Mouse (Mus musculus) liver, postnatal 0 days (tissue): ENCODE measurements around the gene Akap8l. TPM values are rescaled to one million over a fixed set of nuclear protein-coding genes. Genes with fewer than 3 reads are reported as not detected.

ENCODE experiments used
- ATAC-seq: fragments of 200-750 bp; cut with Nextera tagmentation; 2 replicates; pipeline ENCODE4 v1.8.0; 2017; ENCODE audit warnings: mild to moderate bottlenecking, moderate library complexity
- DNase-seq: peaks from one replicate; pipeline ENCODE4 v3.0.0-alpha.2; 2016
- H3K27ac ChIP-seq: fragments of 300-500 bp; sonication (generic); 2 replicates; pipeline ENCODE4 v1.5.1; 2014; ENCODE audit warnings: antibody characterized with exemption, moderate library complexity, mild to moderate bottlenecking, low read depth
- H3K27me3 ChIP-seq: fragments of 300-500 bp; sonication (generic); 2 replicates; pipeline ENCODE4 v1.6.1; 2014; ENCODE audit warnings: low read length, control low read depth, mixed read lengths; ENCODE audit not compliant: insufficient read depth
- H3K36me3 ChIP-seq: fragments of 300-500 bp; sonication (generic); replicated peaks from 2 replicates; pipeline ENCODE4 v1.6.1; 2014; ENCODE audit warnings: mild to moderate bottlenecking, control low read depth, low read length, moderate library complexity, mixed read lengths; ENCODE audit not compliant: insufficient read depth
- H3K4me1 ChIP-seq: fragments of 300-500 bp; sonication (generic); 2 replicates; pipeline ENCODE4 v1.6.1; 2014; ENCODE audit warnings: antibody characterized with exemption, mild to moderate bottlenecking, control low read depth; ENCODE audit not compliant: insufficient read depth
- H3K4me2 ChIP-seq: fragments of 300-500 bp; sonication (generic); 2 replicates; pipeline ENCODE4 v1.6.1; 2014; ENCODE audit warnings: low read depth, mild to moderate bottlenecking, low read length, moderate library complexity, mixed read lengths
- H3K4me3 ChIP-seq: fragments of 300-500 bp; sonication (generic); 2 replicates; pipeline ENCODE4 v1.5.1; 2014; ENCODE audit warnings: low read depth, low read length
- H3K9ac ChIP-seq: fragments of 300-500 bp; sonication (generic); replicated peaks from 2 replicates; pipeline ENCODE4 v1.6.1; 2014; ENCODE audit warnings: mild to moderate bottlenecking, moderate library complexity
- H3K9me3 ChIP-seq: fragments of 300-500 bp; sonication (generic); 2 replicates; pipeline ENCODE4 v1.6.1; 2016; ENCODE audit warnings: mild to moderate bottlenecking, control low read depth, low read length, mixed read lengths
- CTCF ChIP-seq: sonication (generic); IDR thresholded peaks from 2 replicates; pipeline ENCODE4 v1.5.1; 2016; ENCODE audit warnings: antibody characterized with exemption, low read depth
- EP300 ChIP-seq: IDR thresholded peaks from 2 replicates; pipeline ENCODE4 v1.6.1; 2016; ENCODE audit warnings: antibody characterized with exemption, low read depth, mild to moderate bottlenecking
- WGBS: fragments of 180-500 bp; shearing (Covaris S2); extraction: QIAGEN DNeasy Blood & Tissue Kit; methylation state at CpG from one replicate; pipeline ENCODE4 v1.1.7; 2014; ENCODE audit not compliant: insufficient replicate concordance; 5-methylcytosine and 5-hydroxymethylcytosine counted together
- polyA plus RNA-seq: library from polyadenylated mRNA; unstranded; fragments of >200 nt; fragmentation: Nextera tagmentation; extraction: Ambion mirVana; gene quantifications from 2 replicates; pipeline ENCODE4 v1.2.1, GENCODE M21; 2015

The Akap8l gene
- polyA plus RNA-seq, 1 experiment from 2014 or later, result 23.8 TPM

GRCm38 (mm10) chr17:32319950-32320349 is 30.5 kb downstream of the Akap8l start:
- TF ChIP-seq CTCF (no peak), EP300 (no peak)
- Histone ChIP-seq H3K27ac (peak overlapping the region; percentile 93), H3K4me1 (peaks cover 18% of the 10 kb centered on the region; the same call in 1 of the 2 replicates), H3K36me3 (peaks cover 36% of the 10 kb centered on the region), H3K9ac (peak overlapping the region; percentile 91), H3K27me3 (no peaks in the 10 kb centered on the region), H3K4me3 (peak overlapping the region; percentile 88), H3K9me3 (no peaks in the 10 kb centered on the region), H3K4me2 (peak overlapping the region; percentile 96)
- ATAC-seq, result no peak
- WGBS, result 0% methylated on average over 7 of the region's 7 CpGs
- no peak for DNase-seq

GRCm38 (mm10) chr17:32317708-32318107 is 32.7 kb downstream of the Akap8l start:
- Histone ChIP-seq H3K4me3 (no peak overlapping the region), H3K4me2 (no peak overlapping the region), H3K27ac (no peak overlapping the region), H3K9me3 (no peaks in the 10 kb centered on the region), H3K4me1 (peaks cover 18% of the 10 kb centered on the region; the same call in 1 of the 2 replicates), H3K36me3 (peaks cover 50% of the 10 kb centered on the region), H3K9ac (no peak overlapping the region), H3K27me3 (no peaks in the 10 kb centered on the region)
- TF ChIP-seq EP300 (no peak), CTCF (no peak)
- DNase-seq (no peak), ATAC-seq (no peak)
- 84% methylated on average over 3 of the region's 3 CpGs for WGBS

DNA sequence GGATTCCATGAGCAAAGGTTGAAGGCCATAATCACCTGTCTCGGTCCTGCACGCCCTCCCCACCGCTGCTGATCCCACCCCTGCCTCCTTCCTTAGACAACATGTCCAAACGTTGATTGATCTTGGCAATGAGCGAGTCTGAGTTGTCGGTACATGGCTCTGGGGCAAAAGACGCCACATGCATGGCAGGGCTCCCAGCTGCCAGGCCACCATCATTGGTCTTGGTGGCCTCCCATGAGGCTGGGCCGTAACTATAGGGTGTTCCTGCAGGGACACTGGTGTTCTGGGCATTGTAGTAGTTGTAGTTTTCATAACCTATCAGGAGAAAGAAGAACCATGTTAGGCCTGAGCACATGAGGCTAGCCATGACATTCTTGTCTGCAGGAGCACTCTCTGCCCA is 33.4 kb downstream of the Akap8l start:
- Histone ChIP-seq H3K27me3 (no peaks in the 10 kb centered on the region), H3K36me3 (peaks cover 57% of the 10 kb centered on the region), H3K27ac (no peak overlapping the region), H3K9ac (no peak overlapping the region), H3K9me3 (no peaks in the 10 kb centered on the region), H3K4me1 (peaks cover 16% of the 10 kb centered on the region; the same call in 1 of the 2 replicates), H3K4me2 (no peak overlapping the region), H3K4me3 (no peak overlapping the region)
- DNase-seq (no peak), ATAC-seq (no peak)
- TF ChIP-seq EP300 (no peak), CTCF (no peak)
- 91% methylated on average over 8 of the region's 8 CpGs for WGBS

- Histone ChIP-seq H3K27ac (no peak overlapping the region), H3K9ac (no peak overlapping the region), H3K27me3 (no peaks in the 10 kb centered on the region), H3K4me2 (no peak overlapping the region), H3K4me3 (no peak overlapping the region), H3K36me3 (peaks cover 71% of the 10 kb centered on the region), H3K4me1 (peaks cover 11% of the 10 kb centered on the region; the same call in 1 of the 2 replicates), H3K9me3 (no peaks in the 10 kb centered on the region)
- TF ChIP-seq EP300 (no peak), CTCF (no peak)
- no peak for ATAC-seq
- WGBS, result 91% methylated on average over 5 of the region's 5 CpGs
- no peak for DNase-seq
These were observed 34.8 kb downstream of the Akap8l start for GRCm38 (mm10) chr17:32315560-32315959.

DNA sequence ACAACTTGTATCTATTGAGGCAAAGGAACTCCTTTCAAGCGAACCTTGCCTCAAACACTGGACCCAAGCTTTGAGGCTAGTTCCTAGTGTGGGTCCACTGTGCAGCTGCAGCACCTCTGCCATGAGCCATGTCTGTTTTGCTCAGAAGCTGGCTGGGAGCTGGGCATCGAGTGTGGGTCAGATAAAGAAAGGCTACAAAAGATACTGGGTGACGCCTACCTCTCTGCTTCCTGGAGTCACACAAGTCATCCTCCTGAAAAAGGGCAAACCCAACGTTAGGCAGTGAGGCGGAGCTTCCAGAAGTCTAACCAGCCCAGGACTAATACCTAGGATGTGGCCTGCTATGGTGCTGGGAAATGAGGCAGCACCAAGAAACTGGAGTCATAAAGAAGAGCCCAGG is 36.5 kb downstream of the Akap8l start:
- no peak for ATAC-seq

DNA sequence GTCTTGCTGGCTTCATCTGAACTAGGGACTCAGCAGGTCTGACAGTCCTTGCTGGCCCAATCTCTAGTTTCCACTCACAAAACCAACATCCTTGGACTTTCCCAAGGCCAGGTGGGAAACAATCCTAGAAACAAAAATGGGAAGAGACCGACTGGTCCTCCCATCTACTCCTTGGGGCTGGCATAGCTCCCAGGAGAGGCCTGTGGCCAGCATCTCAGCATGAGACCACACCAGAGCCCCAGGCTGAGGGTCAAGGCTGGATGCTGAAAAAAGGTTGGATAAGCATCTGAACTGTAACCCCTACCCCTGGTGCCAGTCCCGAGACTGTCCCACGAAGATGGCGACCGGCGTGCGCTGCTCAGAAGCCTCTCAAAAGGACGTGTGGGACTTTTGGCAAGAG is 37.6 kb downstream of the Akap8l start:
- no peaks in the 10 kb centered on the region for H3K9me3 ChIP-seq
- no peak overlapping the region for H3K4me2 ChIP-seq
- no peaks in the 10 kb centered on the region for H3K27me3 ChIP-seq
- WGBS, result 92% methylated on average over 8 of the region's 8 CpGs
- H3K9ac ChIP-seq, result no peak overlapping the region
- H3K4me3 ChIP-seq, result no peak overlapping the region
- ATAC-seq (no peak), DNase-seq (no peak)
- TF ChIP-seq EP300 (no peak), CTCF (no peak)
- peaks cover 98% of the 10 kb centered on the region for H3K36me3 ChIP-seq
- H3K4me1 ChIP-seq, result no peaks in the 10 kb centered on the region
- H3K27ac ChIP-seq, result no peak overlapping the region

More for the DNA sequence above, 36.5 kb downstream of the Akap8l start:
- Histone ChIP-seq H3K9me3 (no peaks in the 10 kb centered on the region), H3K36me3 (peaks cover 88% of the 10 kb centered on the region), H3K27ac (no peak overlapping the region), H3K4me2 (no peak overlapping the region), H3K9ac (no peak overlapping the region), H3K4me3 (no peak overlapping the region), H3K27me3 (no peaks in the 10 kb centered on the region), H3K4me1 (0 out of 2 replicates have a peak, but pooled peaks cover 1% of the 10 kb centered on the region)
- TF ChIP-seq CTCF, result no peak
- no peak for TF ChIP-seq EP300
- 54% methylated on average over 5 of the region's 5 CpGs for WGBS
- no peak for DNase-seq

GRCm38 (mm10) chr17:32307963-32308362 is 42.4 kb downstream of the Akap8l start:
- Histone ChIP-seq H3K4me1 (no peaks in the 10 kb centered on the region), H3K4me3 (no peak overlapping the region), H3K27ac (no peak overlapping the region), H3K36me3 (peaks cover 88% of the 10 kb centered on the region), H3K4me2 (no peak overlapping the region), H3K27me3 (no peaks in the 10 kb centered on the region), H3K9ac (no peak overlapping the region), H3K9me3 (no peaks in the 10 kb centered on the region)
- ATAC-seq, result no peak
- 62% methylated on average over 4 of the region's 4 CpGs for WGBS
- TF ChIP-seq CTCF, result no peak
- no peak for TF ChIP-seq EP300
- DNase-seq, result no peak
